Mouse (Mus musculus): ENCODE data around the gene Eef2k.

The Eef2k gene

GRCm38 (mm10) chr7:120842345-120843036, at the start of gene Eef2k:
TSS of gene Eef2k (plus strand) at chr7:120842831.
- peak; percentile 78 for DNase-seq (ENCODE audit: low read depth, low spot score)

GRCm38 (mm10) chr7:120795544-120795943, 47.1 kb upstream of the Eef2k start:
- no peak for DNase-seq (ENCODE audit: low read depth, low spot score)

GRCm38 (mm10) chr7:120796369-120796768, 46.3 kb upstream of the Eef2k start:
- no peak for DNase-seq (ENCODE audit: low read depth, low spot score)

GRCm38 (mm10) chr7:120803268-120803667, 39.4 kb upstream of the Eef2k start:
- peak; percentile 41 for DNase-seq (ENCODE audit: low read depth, low spot score)

- no peak for DNase-seq (ENCODE audit: low read depth, low spot score)
Measured at GRCm38 (mm10) chr7:120809705-120810104, 32.9 kb upstream of the Eef2k start.

GRCm38 (mm10) chr7:120811834-120812415, 30.7 kb upstream of the Eef2k start, which contains the start of gene Gm5737:
TSS of gene Gm5737 (plus strand) at chr7:120812365.
- no peak for DNase-seq (ENCODE audit: low read depth, low spot score)

GRCm38 (mm10) chr7:120817552-120817951, 25.1 kb upstream of the Eef2k start:
- DNase-seq (ENCODE audit: low read depth, low spot score), result no peak

- no peak for DNase-seq (ENCODE audit: low read depth, low spot score)
Measured at GRCm38 (mm10) chr7:120819386-120819785, 23.2 kb upstream of the Eef2k start.

GRCm38 (mm10) chr7:120823248-120823647, 19.4 kb upstream of the Eef2k start:
- no peak for DNase-seq (ENCODE audit: low read depth, low spot score)

GRCm38 (mm10) chr7:120825097-120825496, 17.5 kb upstream of the Eef2k start:
- DNase-seq (ENCODE audit: low read depth, low spot score), result peak; percentile 91

- DNase-seq (ENCODE audit: low read depth, low spot score), result no peak
Measured at GRCm38 (mm10) chr7:120826408-120826807, 16.2 kb upstream of the Eef2k start.

GRCm38 (mm10) chr7:120830431-120831381, 11.9 kb upstream of the Eef2k start:
- no peak for DNase-seq (ENCODE audit: low read depth, low spot score)

GRCm38 (mm10) chr7:120834426-120834825, 8.2 kb upstream of the Eef2k start:
- no peak for DNase-seq (ENCODE audit: low read depth, low spot score)

GRCm38 (mm10) chr7:120834863-120835372, 7.7 kb upstream of the Eef2k start:
- DNase-seq (ENCODE audit: low read depth, low spot score), result peak; percentile 91

- DNase-seq (ENCODE audit: low read depth, low spot score), result peak; percentile 96
Measured at GRCm38 (mm10) chr7:120835449-120836359, 6.9 kb upstream of the Eef2k start.

- no peak for DNase-seq (ENCODE audit: low read depth, low spot score)
Measured at GRCm38 (mm10) chr7:120836361-120836760, 6.3 kb upstream of the Eef2k start.

GRCm38 (mm10) chr7:120838436-120839160, 4.0 kb upstream of the Eef2k start:
- no peak for DNase-seq (ENCODE audit: low read depth, low spot score)

- DNase-seq (ENCODE audit: low read depth, low spot score), result no peak
Measured at GRCm38 (mm10) chr7:120839786-120840185, 2.8 kb upstream of the Eef2k start.

GRCm38 (mm10) chr7:120843037-120843621, 498 bp downstream of the Eef2k start:
- DNase-seq (ENCODE audit: low read depth, low spot score), result peak; percentile 69

Data from telencephalon, adult 2 months (tissue).